Mouse (Mus musculus): Measurements from ENCODE around the gene Gm16430. TPM values are rescaled to one million over a fixed set of nuclear protein-coding genes. Genes with fewer than 3 reads are reported as not detected.
"Not testable (repeated sequence)": the region's sequence is repeated elsewhere in the genome, so short reads cannot be mapped to it uniquely, and the experiment has no call there.

Gene Gm16430
- polyA plus RNA-seq (2011; ENCODE audit: insufficient read depth, insufficient read length, low replicate concordance, missing spikeins) = not detected in 2 replicates

DNA sequence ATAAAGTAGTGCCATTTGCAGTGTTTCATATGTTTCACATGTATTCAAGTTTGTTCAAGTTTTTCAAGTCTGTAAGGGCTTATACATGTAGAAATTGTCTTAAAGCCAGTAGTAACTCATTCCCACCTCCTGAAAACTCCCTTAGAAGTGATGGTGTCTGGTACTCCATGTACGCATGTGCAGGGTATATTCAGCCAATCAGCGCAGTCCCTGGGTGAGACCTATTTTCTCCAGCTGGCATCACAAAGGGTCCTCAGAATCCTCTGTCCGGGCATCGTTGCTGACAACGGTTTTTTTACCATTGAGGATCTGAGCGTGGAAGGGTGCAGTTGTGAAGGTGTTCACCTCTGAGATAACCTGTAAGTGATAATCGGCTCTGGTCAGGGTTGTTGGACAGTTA lies at the start of gene Gm16430:
Gm16430 (plus strand) TSS at position 301 of the 400 bp plus-strand sequence.
- H3K4me1 ChIP-seq (ENCODE audit: control insufficient read depth, insufficient read depth, low read length); H3K4me3 ChIP-seq (replicated peaks; ENCODE audit: control insufficient read depth, low read depth, low read length); H3K27ac ChIP-seq (ENCODE audit: control insufficient read depth, insufficient read depth, low read depth, low read length, poor library complexity): not testable (repeated sequence)
- WGBS = no CpG with 5 or more reads among the region's 7 CpGs

Other genes starting within 250 kb of the Gm16430 start
- gene Gm16405, start 91.0 kb upstream of the Gm16430 start, polyA plus RNA-seq (2011; ENCODE audit: insufficient read depth, insufficient read length, low replicate concordance, missing spikeins) = not detected in 2 replicates

Measured in bone marrow, adult 2 months (tissue).